Mouse (Mus musculus) embryonic facial prominence, embryonic 10.5 days (tissue): ENCODE measurements at regions not wholly inside any gene's neighbourhood (a gene's known extent, or its start where the extent isn't known, plus 50 kb on each side); places are given as distances from the start of the nearest gene placed in this dataset.

Experiments used
- DNase-seq: peaks from one replicate; pipeline ENCODE4 v3.0.0-alpha.2; 2017; ENCODE audit warnings: low spot score
- H3K27ac ChIP-seq: fragments of 300-500 bp; sonication (generic); replicated peaks from 2 replicates; pipeline ENCODE4 v1.5.1; 2016; ENCODE audit warnings: mild to moderate bottlenecking
- H3K27me3 ChIP-seq: fragments of 300-500 bp; sonication (generic); replicated peaks from 2 replicates; pipeline ENCODE4 v1.6.1; 2016; ENCODE audit warnings: low read depth, mild to moderate bottlenecking; ENCODE audit not compliant: poor library complexity, severe bottlenecking
- H3K36me3 ChIP-seq: fragments of 300-500 bp; sonication (generic); replicated peaks from 2 replicates; pipeline ENCODE4 v1.6.1; 2016; ENCODE audit warnings: mild to moderate bottlenecking, moderate library complexity
- H3K4me1 ChIP-seq: fragments of 300-500 bp; sonication (generic); 2 replicates; pipeline ENCODE4 v1.6.1; 2016
- H3K4me3 ChIP-seq: fragments of 300-500 bp; sonication (generic); 2 replicates; pipeline ENCODE4 v1.5.1; 2016; ENCODE audit warnings: mild to moderate bottlenecking, moderate library complexity
- H3K9me3 ChIP-seq: fragments of 300-500 bp; sonication (generic); 2 replicates; pipeline ENCODE4 v1.6.1; 2016; ENCODE audit warnings: mild to moderate bottlenecking
- WGBS: fragments of 180-500 bp; shearing (Covaris S2); methylation state at CpG from one replicate; pipeline ENCODE4 v1.1.7; 2016; 5-methylcytosine and 5-hydroxymethylcytosine counted together

DNA sequence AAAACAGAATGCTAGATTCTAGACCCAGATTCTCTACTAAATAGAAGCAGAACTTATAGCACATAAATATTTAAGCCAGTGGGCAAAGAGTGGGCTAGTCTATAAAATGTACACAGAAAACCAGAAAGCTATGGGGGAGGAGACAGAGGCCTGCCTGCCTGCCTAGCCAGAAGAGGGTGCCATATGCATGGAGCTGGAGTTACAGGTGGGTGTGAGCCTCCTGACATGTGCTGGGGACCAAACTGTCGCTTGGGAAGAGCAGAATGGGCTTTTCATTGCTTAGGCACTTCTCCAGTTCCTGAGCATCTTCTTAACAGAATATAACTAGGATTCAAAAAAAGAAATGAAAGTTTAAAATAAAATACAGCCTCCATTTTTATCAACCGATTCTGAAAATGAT is 200.8 kb downstream of the Rap2a start:
- Histone ChIP-seq H3K27me3 (no peaks in the 10 kb centered on the region), H3K27ac (no peak overlapping the region), H3K9me3 (no peaks in the 10 kb centered on the region), H3K4me3 (no peak overlapping the region), H3K4me1 (no peaks in the 10 kb centered on the region), H3K36me3 (no peaks in the 10 kb centered on the region)
- WGBS = 73% methylated on average over 2 of the region's 2 CpGs
- no peak for DNase-seq

DNA sequence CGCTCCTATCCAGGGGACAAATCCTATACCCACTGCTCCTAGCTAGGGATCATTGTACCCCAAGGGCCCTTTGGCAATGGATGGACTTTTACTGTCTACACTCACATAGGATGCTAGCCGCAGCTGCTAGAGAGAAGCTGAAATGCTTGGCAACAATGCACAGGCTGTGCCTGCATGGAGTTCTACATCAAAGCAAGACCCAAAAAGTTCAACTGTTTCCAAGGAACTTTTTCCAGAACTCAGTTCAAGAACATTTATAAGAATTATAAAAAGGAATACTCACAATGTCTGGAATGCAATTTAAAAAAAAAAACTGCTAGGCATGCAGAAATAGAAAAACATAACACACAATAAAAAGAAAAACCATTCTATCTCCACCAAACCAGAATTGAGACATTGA is 202.0 kb downstream of the Rap2a start:
- no peak for DNase-seq
- H3K27ac ChIP-seq = no peak overlapping the region
- 91% methylated on average over 2 of the region's 2 CpGs for WGBS
- H3K27me3 ChIP-seq = no peaks in the 10 kb centered on the region
- no peak overlapping the region for H3K4me3 ChIP-seq
- no peaks in the 10 kb centered on the region for H3K36me3 ChIP-seq
- H3K4me1 ChIP-seq = no peaks in the 10 kb centered on the region
- H3K9me3 ChIP-seq = no peaks in the 10 kb centered on the region

GRCm38 (mm10) chr14:120685263-120685662 is 207.0 kb downstream of the Rap2a start:
- H3K27me3 ChIP-seq = no peaks in the 10 kb centered on the region
- DNase-seq = no peak
- no peaks in the 10 kb centered on the region for H3K36me3 ChIP-seq
- no peaks in the 10 kb centered on the region for H3K9me3 ChIP-seq
- no peak overlapping the region for H3K27ac ChIP-seq
- H3K4me1 ChIP-seq = no peaks in the 10 kb centered on the region
- H3K4me3 ChIP-seq = no peak overlapping the region
- 86% methylated on average over 4 of the region's 4 CpGs for WGBS

DNA sequence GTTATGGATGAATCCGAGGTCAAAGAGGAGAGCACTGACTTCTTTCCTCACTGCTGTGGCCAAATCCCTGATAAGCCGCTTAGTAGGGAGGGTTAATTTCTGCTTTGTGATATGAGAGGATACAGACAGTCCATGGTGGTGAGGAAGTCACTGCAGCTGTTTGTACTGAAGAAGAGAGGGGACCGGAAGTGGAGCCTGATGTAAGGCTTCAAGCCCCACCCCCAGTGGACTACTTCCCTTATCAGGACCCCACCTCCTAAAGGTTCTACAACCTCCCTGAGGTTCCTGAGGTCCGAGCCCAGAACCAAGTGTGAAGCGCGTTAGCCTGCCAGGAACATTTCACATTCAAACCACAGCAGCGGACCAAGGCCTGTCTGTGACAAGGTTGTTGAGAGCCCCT is 207.6 kb downstream of the Rap2a start:
- H3K27me3 ChIP-seq = no peaks in the 10 kb centered on the region
- no peak overlapping the region for H3K27ac ChIP-seq
- no peak overlapping the region for H3K4me3 ChIP-seq
- 89% methylated on average over 7 of the region's 7 CpGs for WGBS
- no peaks in the 10 kb centered on the region for H3K4me1 ChIP-seq
- no peaks in the 10 kb centered on the region for H3K9me3 ChIP-seq
- no peaks in the 10 kb centered on the region for H3K36me3 ChIP-seq
- DNase-seq = no peak

DNA sequence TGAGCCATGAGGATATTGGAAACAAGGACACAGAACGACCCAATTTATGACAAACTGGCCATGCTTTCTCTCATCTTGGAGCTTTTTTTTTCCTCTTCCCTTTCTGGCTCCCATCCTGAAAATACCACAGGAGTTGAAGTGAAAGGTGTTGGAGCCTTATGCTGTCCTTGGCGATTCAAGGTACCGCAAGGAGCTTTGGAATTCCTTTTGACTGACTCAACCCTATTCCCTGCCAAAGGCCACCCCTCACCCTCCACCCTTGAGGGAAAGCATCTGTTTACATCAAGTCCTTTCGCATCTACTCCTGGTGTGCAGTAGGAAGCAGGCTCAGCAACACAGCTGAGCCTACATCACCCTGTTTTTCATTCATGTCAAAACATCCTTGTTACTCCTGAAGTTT is 208.5 kb downstream of the Rap2a start:
- 90% methylated on average over 4 of the region's 4 CpGs for WGBS
- H3K27ac ChIP-seq = no peak overlapping the region
- H3K4me1 ChIP-seq = no peaks in the 10 kb centered on the region
- H3K36me3 ChIP-seq = no peaks in the 10 kb centered on the region
- H3K27me3 ChIP-seq = no peaks in the 10 kb centered on the region
- H3K9me3 ChIP-seq = no peaks in the 10 kb centered on the region
- no peak for DNase-seq
- H3K4me3 ChIP-seq = no peak overlapping the region

GRCm38 (mm10) chr14:120699378-120699777 is 211.6 kb upstream of the Ipo5 start:
- no peaks in the 10 kb centered on the region for H3K27me3 ChIP-seq
- no peak overlapping the region for H3K4me3 ChIP-seq
- H3K9me3 ChIP-seq = no peaks in the 10 kb centered on the region
- H3K27ac ChIP-seq = no peak overlapping the region
- no peak for DNase-seq
- WGBS = 75% methylated on average over 4 of the region's 4 CpGs
- no peaks in the 10 kb centered on the region for H3K36me3 ChIP-seq
- no peaks in the 10 kb centered on the region for H3K4me1 ChIP-seq

DNA sequence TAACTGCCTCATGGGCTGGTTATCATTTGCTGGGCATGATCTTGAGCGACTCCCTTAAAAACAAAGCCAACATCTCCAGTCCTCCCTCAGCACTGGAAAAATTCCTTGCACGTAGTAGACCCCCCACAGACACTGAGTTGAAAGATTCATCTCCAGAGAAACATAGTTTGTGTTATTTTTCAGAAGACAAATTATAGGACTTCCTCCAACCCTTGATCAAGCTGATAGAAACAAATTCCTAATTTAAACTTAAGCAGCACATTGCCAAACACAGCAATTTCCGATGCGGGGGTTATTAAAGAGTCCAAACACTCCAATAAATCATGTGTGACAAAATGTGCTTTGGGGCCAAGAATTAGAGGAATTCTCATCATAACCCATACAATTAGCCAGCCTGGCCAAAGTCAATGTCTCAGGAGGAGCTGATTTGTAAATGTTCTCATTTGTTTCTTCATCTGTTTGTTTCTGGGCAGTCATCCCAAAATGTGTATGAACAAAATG is 205.7 kb upstream of the Ipo5 start:
- no peak overlapping the region for H3K27ac ChIP-seq
- no peak for DNase-seq
- no peaks in the 10 kb centered on the region for H3K36me3 ChIP-seq
- H3K27me3 ChIP-seq = no peaks in the 10 kb centered on the region
- H3K9me3 ChIP-seq = no peaks in the 10 kb centered on the region
- H3K4me3 ChIP-seq = no peak overlapping the region
- WGBS = 88% methylated on average over 4 of the region's 4 CpGs
- no peaks in the 10 kb centered on the region for H3K4me1 ChIP-seq

DNA sequence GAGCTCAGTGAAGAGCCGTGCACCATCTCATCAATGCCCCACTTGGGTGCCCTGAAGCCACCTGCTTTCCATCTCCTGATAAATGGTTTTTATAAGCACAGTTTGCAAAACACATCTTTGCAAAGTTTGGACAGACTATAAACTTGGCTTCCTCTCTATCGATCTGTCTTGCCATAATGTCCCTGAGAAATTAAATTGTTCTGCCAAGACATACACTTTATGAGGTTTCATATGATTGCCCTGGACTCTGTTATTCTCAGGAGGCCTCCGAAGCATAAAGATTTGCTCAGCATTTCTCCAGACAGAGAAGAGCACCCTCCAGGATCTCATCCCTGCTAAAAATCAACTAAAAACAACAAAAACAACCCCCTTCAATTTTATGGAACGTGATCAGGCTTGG is 200.2 kb upstream of the Ipo5 start:
- Histone ChIP-seq H3K9me3 (no peaks in the 10 kb centered on the region), H3K4me1 (no peaks in the 10 kb centered on the region), H3K4me3 (no peak overlapping the region), H3K27ac (no peak overlapping the region), H3K27me3 (no peaks in the 10 kb centered on the region), H3K36me3 (no peaks in the 10 kb centered on the region)
- 89% methylated on average over 4 of the region's 4 CpGs for WGBS
- no peak for DNase-seq

- H3K27me3 ChIP-seq = no peaks in the 10 kb centered on the region
- H3K4me3 ChIP-seq = no peak overlapping the region
- H3K36me3 ChIP-seq = no peaks in the 10 kb centered on the region
- no peak overlapping the region for H3K27ac ChIP-seq
- peaks cover 13% of the 10 kb centered on the region; the same call in 1 of the 2 replicates for H3K4me1 ChIP-seq
- 69% methylated on average over 20 of the region's 20 CpGs for WGBS
- H3K9me3 ChIP-seq = no peaks in the 10 kb centered on the region
- peak; percentile 53 for DNase-seq
Observed at GRCm38 (mm10) chr14:120720464-120721445, 190.3 kb upstream of the Ipo5 start.

DNA sequence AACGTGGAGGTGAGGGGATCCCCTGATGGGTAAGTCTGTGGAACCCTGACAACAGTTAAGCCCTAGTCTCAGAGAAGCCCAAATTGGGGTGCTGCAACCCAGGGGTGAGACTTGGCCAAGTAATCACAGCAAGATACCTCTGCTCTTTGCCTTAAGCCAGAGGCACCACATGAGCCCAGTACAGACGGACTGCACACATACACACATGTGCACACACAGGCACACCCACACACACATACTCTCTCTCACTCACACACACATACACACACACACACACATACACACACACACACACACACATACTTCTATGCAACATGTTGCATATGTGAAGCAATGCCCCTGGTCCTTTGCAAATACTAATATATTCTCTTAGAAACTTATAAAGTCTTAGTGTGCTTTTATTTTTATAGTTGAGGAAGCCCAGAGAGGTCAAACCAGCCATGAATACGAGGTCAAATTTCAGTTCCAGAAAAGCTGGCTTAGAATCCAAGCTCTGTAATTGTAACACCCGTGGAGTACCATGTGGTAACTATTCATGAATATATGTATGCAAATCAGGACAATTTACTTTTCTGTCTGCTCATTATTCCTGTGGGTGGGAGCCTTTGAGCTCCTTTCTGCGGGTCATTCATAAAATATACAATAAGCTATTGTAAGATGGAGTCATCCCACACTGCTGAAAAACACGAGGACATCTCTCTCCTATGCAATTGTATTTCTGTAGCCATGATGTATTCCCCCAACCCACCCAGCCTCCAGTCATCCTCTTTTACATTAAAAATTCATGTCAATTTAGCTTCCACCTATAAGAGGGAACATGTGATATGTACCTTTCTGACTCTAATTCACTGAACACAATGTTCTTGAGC is 189.2 kb upstream of the Ipo5 start:
- H3K27ac ChIP-seq = no peak overlapping the region
- no peaks in the 10 kb centered on the region for H3K9me3 ChIP-seq
- peaks cover 13% of the 10 kb centered on the region; the same call in 1 of the 2 replicates for H3K4me1 ChIP-seq
- 69% methylated on average over 6 of the region's 6 CpGs for whole genome bisulfite sequencing
- no peaks in the 10 kb centered on the region for H3K36me3 ChIP-seq
- no peak for DNase-seq
- no peak overlapping the region for H3K4me3 ChIP-seq
- H3K27me3 ChIP-seq = no peaks in the 10 kb centered on the region

DNA sequence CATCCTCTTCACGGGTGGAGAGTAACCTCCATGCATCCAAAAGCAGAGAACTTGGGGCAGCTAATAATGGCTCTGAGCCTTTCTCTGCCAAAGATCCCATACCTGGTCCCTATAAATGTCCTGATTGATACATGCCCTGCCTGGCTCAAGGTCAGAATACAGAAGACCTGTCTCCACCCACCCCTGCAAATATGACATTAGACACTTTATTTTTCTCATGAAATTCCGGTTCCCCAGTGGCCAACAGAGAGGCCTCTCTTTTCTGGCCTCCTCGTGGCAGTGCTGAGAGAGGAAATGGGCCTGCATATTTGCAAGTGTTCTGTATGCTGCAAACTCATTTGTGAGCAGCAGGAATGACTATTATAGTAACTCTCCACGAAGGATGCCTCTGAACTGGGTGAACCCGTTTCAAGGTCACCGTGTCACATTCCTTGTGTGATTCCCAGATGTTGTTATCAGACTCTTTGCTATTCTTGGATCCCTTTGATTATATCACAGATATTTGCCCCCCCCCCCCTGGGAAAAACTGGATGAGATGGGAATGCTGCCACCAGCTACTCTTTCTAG is 188.4 kb upstream of the Ipo5 start:
- WGBS = 55% methylated on average over 6 of the region's 6 CpGs

GRCm38 (mm10) chr14:120728107-120728506 is 182.9 kb upstream of the Ipo5 start:
- Histone ChIP-seq H3K27ac (no peak overlapping the region), H3K9me3 (no peaks in the 10 kb centered on the region), H3K4me1 (peaks cover 22% of the 10 kb centered on the region), H3K36me3 (no peaks in the 10 kb centered on the region), H3K4me3 (no peak overlapping the region), H3K27me3 (no peaks in the 10 kb centered on the region)
- 84% methylated on average over 10 of the region's 10 CpGs for WGBS
- DNase-seq = no peak

More for the DNA sequence above, 188.4 kb upstream of the Ipo5 start:
- Histone ChIP-seq H3K27ac (no peak overlapping the region), H3K4me3 (no peak overlapping the region), H3K36me3 (no peaks in the 10 kb centered on the region), H3K27me3 (no peaks in the 10 kb centered on the region), H3K9me3 (no peaks in the 10 kb centered on the region), H3K4me1 (peaks cover 13% of the 10 kb centered on the region; the same call in 1 of the 2 replicates)
- no peak for DNase-seq
